Mouse (Mus musculus) testis, postnatal 10 days (tissue): ENCODE measurements around the gene Cdv3.
A peak's percentile ranks its signal among the peaks of the same experiment; 100 is the strongest.

Experiments used
- DNase-seq: peaks from one replicate; pipeline ENCODE4 v3.0.0; 2021; ENCODE audit warnings: low spot score

Cdv3 gene

DNA sequence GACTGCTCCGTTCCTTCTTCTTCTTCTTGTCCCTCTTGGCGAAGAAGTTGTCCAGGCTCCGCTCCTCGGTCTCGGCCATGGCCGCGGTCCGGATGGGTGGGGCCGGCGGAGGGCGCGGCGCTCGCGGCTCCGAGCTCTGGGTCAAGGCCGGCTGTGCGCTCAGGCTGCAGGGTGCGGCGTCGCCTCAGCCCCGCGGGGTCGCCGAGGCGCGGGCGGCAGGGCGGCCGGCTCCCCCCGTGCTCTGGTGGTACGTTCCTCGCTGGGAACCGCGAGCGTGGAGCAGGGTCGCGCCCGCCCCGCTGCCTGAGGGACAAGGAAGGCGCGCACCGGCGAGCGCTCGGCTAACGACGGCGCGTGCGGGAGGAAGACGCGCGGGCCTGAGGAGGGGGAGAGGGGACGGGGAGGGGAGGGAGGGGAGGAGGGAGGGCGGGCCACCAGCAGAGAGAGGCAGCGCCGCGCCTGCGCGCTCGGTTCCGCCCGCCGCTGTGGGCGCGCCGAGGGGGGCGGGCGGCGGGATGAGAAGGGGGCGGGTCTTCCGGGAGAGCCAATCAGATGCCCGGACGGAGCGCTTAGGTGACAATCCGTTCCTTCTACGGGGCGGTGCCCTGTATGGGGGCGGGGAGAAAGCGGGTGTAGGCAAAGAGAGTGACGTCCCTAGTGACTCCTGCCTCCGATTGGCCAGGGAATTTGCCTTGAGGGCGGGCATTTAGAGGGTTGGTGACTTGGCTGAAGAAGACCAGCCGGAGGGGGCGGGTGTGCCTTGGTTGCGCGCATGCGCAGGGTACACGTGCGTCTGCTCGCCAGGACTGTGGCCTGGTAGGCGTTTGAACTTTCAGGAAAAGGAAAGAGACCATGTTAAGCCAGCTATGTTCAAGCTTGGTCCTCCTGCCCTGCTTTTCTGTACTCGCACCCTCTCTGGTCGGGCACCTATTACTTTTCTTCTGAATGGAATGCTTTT, at the start of gene Cdv3:
TSS of gene Cdv3 (minus strand) at position 551 of the 958 bp plus-strand sequence.
- DNase-seq = peak; percentile 98

DNA sequence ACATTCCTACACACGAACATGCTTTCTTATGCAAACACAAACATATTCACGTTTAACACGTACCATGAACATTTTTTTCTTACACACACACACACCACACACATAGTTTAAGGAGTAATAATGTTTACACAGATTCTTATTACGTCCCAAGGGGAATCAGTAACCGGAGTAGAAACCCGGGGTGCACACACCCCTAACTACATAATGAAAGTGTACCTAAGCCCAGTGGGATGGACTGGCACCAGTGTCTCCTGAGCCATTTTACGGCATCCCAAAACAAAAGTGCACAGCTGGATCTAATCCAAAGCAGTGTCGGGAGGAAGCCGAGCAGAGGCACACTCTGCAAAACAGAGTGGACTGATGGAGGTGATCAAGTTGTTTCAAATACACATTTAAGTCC, 47.8 kb upstream of the Cdv3 start:
- no peak for DNase-seq

DNA sequence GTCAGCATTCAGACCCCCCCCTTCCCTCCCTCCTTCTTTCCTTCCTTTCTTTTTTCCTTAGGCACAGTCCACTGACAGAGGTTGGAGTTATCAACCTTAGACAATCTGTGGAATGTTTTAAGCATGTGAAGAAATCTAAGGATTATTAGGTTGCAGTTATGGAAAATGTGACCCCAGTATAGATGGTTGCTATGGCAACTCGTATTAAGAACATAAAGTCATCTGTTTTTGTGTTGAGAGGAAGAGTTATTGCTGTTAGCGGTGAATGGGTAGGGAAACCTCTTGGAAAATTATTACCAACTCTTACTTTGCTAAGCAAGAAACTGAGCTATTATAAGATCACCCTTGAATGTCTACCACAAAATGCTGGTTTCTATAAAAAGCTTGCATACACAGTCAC, 43.5 kb upstream of the Cdv3 start:
- no peak for DNase-seq

DNA sequence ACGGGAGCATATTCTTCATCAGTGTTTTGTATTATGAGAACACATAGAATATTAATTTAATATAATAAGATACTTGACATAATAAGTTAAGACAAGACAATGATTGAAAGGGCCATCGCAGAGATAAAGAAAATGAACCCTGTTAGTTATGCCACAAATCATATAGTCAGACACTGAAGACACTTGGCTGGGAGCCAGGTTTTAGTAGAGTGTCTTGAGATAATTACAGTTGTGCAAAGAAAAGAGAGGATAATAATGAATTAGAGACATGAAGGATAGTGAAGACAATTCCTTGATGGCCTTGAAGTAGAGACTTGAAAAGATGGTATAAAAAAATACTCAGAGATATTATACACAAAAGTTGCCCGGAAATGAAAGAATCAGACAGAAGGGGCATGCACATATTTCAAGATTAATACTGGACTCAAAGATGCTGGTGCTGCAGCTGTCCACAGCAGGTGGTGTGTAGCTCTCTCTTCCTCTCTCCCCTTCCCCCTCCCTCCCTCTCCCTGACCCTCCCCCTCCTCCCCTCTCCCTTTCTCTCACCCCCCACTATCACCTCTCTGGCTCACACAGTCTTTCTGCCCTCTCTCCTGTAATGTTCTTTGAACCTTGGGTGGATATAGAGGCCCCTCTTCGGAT, 42.6 kb upstream of the Cdv3 start:
- DNase-seq = no peak

DNA sequence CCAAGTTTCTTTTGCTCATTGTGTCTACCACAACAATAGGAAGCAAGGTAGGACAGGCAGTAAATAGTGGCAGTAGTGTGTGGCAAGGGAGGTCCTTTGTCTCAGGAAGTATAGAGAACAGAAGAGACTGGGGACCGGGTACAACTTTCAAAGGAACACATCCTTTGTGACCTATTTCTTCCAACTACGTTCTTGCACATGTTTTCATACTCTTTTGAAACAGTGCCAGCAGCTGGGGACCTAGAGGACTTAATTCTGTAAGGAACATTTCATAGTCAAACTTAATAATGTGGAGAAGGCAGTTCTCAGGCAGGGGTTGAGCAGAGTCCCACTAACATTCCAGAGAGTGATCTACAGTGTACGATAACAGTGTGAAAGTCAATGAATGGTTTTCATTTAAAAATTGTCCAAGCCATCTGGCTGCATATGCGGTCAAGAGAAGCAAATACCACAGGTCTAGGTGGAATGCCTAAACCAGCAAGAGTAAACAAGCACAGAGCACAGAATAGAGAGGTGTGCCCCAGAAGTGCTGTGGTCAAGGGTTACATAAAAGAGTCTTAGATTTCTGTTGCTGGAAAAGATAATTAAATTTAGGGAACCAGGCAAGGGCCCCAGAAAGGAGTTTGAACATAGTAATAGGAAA, 37.8 kb upstream of the Cdv3 start:
- DNase-seq = no peak

DNA sequence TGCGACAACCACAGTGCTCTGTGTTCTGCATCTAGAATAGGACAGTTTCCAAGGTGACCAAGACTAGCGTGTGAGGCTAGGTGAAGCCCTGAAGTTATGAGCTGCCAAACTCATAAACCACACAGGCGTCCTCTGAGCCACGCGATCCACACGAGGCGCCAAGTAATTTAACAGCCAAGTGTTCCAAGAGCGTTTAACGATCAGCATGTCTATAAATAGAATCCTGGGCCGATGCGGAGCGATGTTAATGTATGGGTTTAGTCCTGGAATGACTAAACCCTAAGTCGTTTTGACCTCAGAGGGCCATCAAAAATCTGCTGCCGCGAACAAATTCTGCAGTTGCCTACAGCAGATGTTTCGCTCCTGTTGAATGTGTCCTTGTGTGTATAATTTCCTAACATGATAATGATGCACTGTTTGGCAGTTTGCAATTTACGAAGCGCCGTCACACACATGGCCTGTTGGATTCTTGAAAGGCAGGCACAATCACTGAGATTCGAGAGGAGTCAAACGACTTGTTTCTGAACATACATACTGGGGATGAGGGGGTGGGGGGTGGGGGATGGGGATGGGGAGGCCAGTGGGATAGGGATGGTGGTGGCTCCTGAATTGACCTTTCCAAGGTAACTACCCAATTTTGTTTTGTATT, 33.0 kb upstream of the Cdv3 start:
- no peak for DNase-seq

DNA sequence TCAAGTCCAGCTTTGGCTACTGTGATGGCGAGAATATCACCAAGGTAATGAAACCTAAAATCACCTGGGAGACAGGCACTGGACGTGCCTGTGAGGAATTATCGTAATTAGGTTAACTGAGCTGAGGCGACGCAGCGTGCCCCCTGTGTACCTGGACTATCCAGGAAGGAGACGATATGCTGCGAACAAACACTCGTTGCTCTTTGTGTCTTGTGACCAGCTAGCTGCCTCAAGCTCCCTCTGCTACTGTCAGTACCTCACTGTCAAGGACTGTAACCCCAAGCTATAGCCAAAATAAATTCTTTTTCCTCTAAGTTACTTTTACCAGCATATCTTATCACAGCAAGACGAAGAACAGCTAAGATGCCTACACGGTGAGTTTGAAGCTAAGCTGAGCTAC, 27.6 kb upstream of the Cdv3 start:
- DNase-seq = no peak

DNA sequence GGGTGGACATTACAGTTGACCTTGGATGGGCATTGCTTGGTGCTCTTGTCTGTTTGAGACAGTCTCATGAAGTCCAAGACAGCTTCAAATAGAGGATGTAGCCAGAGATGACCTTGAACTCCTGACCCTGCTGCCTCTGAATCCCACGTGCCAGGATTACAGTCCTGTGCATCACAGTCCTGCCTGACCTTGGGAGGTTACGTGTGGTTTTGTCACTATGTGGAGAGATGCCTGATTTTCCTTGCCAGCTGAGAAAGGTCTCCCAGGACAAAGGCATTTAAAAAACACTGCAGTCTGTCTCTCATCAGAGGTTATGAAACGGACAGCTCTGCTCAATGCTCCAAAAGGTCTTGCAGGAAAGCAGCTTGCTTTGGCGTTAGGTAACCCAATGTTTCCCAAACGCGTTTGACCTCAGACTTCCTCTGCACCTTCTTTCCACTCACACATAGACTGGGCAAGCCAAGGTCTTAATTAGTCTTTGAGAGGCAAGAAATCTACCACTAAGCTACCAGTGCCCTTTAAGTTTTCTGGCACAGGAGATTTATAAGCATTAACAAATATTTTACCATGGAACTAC, 26.2 kb upstream of the Cdv3 start:
- DNase-seq = no peak

DNA sequence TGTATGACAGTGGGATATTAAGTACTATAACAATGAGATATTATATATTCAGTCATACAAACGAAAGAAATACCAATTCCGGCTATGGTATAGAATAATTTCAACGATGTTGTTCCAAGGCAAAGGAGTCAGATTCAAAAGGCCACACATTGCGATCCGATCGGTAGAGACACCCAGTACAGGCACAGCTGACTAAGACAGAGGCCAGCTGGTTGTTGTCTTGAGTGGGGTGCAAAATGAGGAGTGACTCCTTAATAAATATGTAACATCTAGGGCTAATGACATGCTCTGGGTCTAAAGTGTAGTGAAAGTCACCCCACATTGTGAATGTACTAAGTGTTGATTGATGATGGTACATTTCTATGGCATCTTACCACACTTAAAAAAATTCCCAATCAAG, 23.6 kb upstream of the Cdv3 start:
- no peak for DNase-seq

DNA sequence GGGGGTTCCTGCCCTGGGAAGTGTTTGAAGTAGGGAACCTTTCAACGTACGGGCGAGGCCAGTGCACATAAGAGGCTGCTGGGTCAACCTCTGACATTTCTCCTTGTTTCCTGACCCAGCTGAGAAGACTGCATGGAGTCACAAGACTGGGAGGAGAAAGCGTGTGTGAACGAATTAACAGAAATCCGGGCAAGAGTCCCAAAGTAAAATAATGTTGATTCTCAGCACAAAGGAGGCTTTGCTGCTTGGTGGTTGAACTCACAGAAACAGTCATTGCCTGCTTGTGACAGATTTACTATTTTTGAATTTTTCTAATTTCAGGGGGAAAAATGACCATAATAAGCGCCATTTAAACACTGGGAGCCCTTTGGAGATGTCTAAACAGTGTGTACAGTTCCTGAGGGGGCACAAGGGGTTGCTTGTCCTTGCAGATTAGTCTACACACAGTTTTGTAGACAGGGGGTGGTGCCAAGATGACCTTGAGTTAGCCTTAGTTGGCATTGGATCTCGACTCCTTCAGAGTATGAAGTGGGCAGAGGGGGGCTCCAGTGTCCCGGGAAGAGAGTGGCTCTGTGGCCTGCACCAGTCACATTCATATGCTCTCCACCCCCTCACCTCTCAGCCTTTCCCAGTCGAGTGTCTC, 21.5 kb upstream of the Cdv3 start:
- no peak for DNase-seq

DNA sequence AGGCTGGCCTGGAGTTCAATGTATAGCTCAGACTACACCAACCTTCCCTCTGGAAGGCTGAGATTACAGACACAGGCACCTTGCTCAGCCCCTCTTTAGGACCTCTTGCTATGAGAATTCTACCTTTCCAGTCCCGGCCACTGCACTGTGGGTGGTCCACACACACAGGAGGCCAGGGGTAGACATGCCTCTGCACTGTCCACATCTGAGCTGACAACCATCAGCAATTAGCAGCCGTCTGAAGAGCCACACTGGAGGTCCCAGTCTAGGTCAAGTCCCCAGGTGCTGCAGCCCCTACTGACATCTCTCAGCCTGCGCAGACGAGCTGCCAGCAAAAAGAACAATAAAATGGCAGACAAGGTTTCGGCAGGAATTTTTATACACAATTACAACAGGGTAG, 20.9 kb upstream of the Cdv3 start:
- no peak for DNase-seq

DNA sequence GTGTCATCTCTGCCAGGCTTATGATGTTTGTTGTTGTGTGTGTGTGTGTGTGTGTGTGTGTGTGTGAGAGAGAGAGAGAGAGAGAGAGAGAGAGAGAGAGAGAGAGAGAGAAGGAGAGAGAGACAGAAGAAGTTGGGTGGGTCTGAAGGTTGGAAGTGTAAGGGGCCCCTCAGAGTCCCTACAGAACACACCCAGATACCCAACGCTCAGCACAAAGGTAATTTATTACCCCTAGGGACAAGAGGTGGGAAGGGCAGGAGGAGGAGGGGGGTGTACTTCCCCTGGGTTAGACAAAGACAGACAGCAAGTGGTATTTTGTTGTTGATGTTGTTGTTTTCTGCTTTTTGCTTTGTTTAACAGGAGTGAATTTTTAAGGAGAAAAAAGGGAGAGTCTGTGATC, 20.0 kb upstream of the Cdv3 start:
- DNase-seq = no peak

DNA sequence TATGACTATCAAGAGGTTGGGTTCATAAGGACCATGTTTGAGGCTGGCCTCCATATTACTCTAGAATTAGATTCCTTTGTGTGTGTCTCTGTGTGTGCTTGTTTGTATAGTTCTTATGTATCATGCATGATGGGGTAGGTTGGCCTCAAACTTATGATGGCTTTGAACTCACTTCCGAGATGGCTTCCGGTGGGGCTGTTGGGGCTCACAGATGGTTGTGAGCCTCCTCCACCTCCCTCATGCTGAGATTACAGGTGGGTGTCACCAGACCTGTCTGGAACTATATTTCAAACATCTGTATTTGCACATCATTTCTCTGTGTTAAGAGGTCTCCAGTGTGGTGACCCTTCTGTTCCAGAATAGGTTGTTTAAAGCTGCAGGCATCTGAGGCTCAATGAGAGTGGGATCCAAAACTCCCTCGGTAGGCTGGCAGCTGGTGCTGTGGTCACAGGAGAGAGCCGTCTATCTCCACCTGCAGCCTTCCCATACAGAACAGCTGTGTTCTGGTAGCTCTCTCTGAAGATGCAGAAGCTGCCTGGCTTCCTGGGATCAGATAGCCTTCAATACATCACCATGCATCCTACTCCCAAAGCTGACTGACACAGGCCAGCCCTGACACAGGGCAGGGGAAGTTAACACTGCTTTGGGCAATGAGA, 18.6 kb upstream of the Cdv3 start:
- DNase-seq = no peak

DNA sequence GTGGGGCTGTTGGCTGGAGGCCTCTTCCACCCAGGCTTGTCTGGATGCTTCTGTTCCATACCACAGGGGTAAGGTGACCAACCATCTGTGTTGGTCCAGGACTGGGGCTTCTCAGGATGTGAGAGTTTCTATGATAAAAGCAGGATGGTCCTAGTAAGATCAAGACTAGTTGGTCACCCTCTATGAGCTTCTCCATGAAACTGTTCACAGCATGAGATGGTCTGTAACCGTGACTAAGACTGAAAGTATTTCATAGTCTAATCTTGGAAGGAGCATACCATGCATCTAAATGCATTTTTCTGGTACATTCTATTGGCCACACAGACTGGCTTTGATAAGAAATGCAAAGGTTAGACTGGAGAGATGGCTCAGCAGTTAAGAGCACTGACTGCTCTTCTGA, 17.9 kb upstream of the Cdv3 start:
- no peak for DNase-seq

DNA sequence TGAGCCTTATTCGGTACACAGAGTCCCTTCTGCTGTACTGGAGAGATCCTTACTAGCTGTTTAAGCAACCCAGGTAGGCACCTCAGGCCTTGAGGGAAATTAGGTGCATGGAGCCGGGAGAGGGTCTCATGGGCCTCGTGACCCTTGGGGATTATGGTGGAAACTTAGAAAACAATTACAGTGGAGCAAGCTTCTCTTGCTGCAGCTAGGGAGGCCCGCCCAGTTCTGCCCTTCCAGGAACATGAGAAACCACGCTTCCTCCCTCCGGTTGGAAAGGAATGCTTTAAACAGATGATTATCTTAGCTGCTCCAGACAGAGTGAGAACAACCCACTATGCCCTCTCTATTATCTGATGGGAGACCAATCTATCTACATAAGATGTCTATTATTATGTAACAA, 17.3 kb upstream of the Cdv3 start:
- no peak for DNase-seq

DNA sequence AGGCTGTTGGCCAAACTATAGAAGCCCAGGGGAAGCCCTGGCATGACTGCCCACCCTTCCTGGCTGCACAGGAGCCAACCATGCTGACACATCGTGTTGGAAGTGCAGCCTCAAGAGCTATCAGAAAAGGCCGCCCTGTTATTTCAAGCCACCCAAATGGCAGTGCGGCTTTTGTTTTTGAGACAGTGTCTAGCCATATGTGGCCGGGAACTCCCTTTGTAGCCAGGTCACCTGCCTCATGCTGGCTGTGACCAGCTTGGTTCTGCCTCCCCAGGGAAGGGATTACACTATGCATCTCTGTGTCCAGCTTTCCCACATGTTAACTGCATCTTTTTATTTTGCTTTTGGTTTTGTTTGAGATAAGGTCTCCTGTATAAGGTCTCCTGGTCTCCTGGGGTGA, 14.9 kb upstream of the Cdv3 start:
- no peak for DNase-seq

DNA sequence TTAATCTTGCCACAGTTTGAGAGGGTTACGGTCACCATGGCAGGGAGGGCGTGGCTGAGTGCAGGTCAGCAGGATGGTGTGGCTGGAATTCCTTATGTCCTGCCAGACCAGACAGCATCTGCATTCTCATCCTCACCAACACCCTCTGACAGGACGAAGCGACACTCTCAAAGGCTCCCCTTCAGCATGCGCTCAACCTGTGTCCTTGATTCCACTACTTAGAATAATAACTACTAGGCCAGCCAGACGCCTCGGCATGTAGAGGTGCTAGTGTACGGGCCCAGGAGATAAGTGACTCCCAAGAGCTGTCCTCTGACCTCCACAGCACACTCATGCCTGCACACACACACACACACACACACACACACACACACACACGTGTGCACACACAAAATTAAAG, 13.6 kb upstream of the Cdv3 start:
- no peak for DNase-seq

DNA sequence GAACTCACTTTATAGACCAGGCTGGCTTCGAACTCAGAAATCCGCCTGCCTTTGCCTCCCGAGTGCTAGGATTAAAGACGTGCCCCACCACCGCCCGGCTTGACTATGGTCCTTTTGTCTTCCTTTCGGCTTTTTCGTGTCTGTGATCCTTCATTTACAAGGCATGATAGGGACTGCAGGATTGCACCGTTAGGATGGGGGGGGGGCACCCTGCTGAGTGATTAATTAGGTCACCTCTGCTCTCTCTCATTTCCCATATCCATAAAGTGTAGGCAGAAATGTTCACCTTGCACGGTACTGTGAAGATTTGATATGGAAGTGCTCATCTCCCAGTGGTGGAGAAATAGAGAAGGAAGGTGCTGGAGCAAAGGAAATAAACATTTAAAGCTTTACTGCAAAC, 13.0 kb upstream of the Cdv3 start:
- DNase-seq = no peak

DNA sequence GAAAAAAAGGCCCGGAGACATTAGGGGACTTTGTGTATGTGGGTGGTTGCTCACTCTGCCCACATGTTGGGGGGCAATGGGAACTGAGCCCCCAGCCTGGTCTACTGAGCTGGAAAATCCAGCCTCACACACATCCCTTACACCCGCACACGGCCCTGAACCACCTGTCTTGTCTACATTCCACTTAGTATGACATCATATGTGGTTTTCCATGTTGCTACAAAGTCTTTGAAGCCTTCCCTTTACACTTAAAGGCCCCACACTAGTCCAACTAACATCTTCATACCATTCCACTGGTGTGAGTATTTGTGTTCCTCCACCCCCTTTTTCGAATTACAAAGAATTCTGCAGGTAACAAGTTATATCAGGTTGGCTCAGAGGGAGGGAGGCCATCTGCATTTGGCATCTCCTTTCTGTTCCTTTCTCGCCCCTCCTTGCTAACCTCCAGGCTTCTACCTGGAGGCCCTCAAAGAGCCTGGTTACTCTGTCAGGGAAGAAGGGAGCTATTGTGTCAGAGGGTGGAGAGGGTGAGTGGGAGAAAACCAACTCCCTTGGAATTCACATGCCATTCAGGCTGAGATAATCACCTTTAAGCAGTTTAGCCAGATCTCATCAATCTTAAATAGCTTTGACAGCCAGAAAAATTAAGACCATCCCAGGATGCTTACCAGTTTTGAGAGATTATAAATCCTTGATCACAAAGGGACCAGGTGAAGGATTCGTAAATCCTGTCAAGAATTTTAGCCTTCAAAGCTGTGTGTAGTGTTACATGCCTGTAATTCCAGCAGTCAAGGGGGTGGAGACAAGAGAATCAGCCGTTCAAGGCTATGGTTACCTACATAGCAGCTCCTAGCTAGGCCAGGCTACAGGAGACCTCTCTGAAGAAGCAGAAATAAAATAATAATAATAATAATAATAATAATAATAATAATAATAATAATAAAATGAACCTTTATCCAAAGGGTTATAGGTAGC, 11.0 kb upstream of the Cdv3 start:
- DNase-seq = no peak
